Mouse (Mus musculus) bone marrow, adult 2 months (tissue): ENCODE data around the gene Casz1.

ENCODE experiments used
- CTCF ChIP-seq: fragments of 200-500 bp; IDR thresholded peaks from 2 replicates; pipeline ENCODE4 v1.5.1; 2011; ENCODE audit warnings: low read length, control low read depth; ENCODE audit not compliant: control insufficient read depth, insufficient read depth
- POLR2A ChIP-seq: fragments of 200-500 bp; IDR thresholded peaks from 2 replicates; pipeline ENCODE4 v1.6.1; 2011; ENCODE audit warnings: low read depth, mild to moderate bottlenecking, control low read depth, low read length, borderline replicate concordance; ENCODE audit not compliant: control insufficient read depth

DNA sequence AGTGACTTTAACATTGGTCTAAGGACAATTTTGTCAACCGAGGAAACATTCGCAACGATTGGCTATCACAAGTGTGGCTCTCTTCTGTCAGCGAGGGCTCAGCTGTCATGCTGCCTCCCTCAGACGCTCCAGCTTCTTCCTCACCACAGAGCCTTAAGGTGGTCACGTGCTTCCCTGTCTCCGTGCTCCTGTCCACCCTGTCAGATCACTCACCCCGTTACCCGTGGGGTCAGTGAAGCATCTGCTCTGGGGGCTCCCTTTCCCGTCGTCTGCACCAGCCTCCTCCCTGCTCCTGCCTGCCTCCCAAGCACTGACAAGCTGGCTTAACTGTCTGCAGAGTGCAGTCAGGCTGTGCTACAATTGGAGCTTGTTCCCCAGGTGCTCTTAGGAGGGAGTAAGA lies 175.6 kb downstream of the Casz1 start:
- TF ChIP-seq POLR2A: no peak
- TF ChIP-seq CTCF: no peak
